Mouse (Mus musculus) embryonic facial prominence, embryonic 13.5 days (tissue): ENCODE measurements around the gene Arhgef10l. TPM values are rescaled to one million over a fixed set of nuclear protein-coding genes. Genes with fewer than 3 reads are reported as not detected.

Experiments used
- ATAC-seq: fragments of 200-750 bp; cut with Nextera tagmentation; 2 replicates; pipeline ENCODE4 v1.8.0; 2017; ENCODE audit warnings: low read depth; ENCODE audit not compliant: insufficient number of reproducible peaks, insufficient read depth, low FRiP score, low TSS enrichment
- H3K27ac ChIP-seq: fragments of 300-500 bp; sonication (generic); 2 replicates; pipeline ENCODE4 v1.5.1; 2015; ENCODE audit warnings: moderate library complexity, mild to moderate bottlenecking, inconsistent platforms
- H3K27me3 ChIP-seq: fragments of 300-500 bp; sonication (generic); 2 replicates; pipeline ENCODE4 v1.6.1; 2015; ENCODE audit warnings: mild to moderate bottlenecking, inconsistent platforms
- H3K36me3 ChIP-seq: fragments of 300-500 bp; sonication (generic); 2 replicates; pipeline ENCODE4 v1.6.1; 2015; ENCODE audit warnings: mild to moderate bottlenecking, inconsistent platforms
- H3K4me1 ChIP-seq: fragments of 300-500 bp; sonication (generic); 2 replicates; pipeline ENCODE4 v1.6.1; 2015; ENCODE audit warnings: inconsistent platforms
- H3K4me2 ChIP-seq: fragments of 300-500 bp; sonication (generic); 2 replicates; pipeline ENCODE4 v1.6.1; 2015; ENCODE audit warnings: moderate library complexity, mild to moderate bottlenecking, inconsistent platforms
- H3K4me3 ChIP-seq: fragments of 300-500 bp; sonication (generic); 2 replicates; pipeline ENCODE4 v1.5.1; 2015; ENCODE audit warnings: mild to moderate bottlenecking, inconsistent platforms
- H3K9ac ChIP-seq: fragments of 300-500 bp; sonication (generic); 2 replicates; pipeline ENCODE4 v1.6.1; 2015; ENCODE audit warnings: mild to moderate bottlenecking, inconsistent platforms
- H3K9me3 ChIP-seq: fragments of 300-500 bp; sonication (generic); 2 replicates; pipeline ENCODE4 v1.6.1; 2016; ENCODE audit warnings: inconsistent platforms
- WGBS: fragments of 180-500 bp; shearing (Covaris S2); methylation state at CpG from one replicate; pipeline ENCODE4 v1.1.7; 2015; ENCODE audit warnings: mixed read lengths; 5-methylcytosine and 5-hydroxymethylcytosine counted together
- polyA plus RNA-seq: library from polyadenylated mRNA; unstranded; fragments of >200 nt; fragmentation: Nextera tagmentation; extraction: Ambion mirVana; gene quantifications from 2 replicates; pipeline ENCODE4 v1.2.1, GENCODE M21; 2015

Arhgef10l gene
- polyA plus RNA-seq, 1 experiment from 2014 or later, result 11.5 TPM

GRCm38 (mm10) chr4:140528443-140528842 lies 137.4 kb downstream of the Arhgef10l start:
- 77% methylated on average over 5 of the region's 5 CpGs for WGBS
- H3K9ac ChIP-seq, result no peak overlapping the region
- 0 out of 2 replicates have a peak, but pooled peaks cover 4% of the 10 kb centered on the region for H3K4me1 ChIP-seq
- no peak overlapping the region for H3K27ac ChIP-seq
- H3K27me3 ChIP-seq, result no peaks in the 10 kb centered on the region
- no peak overlapping the region for H3K4me3 ChIP-seq
- peaks cover 45% of the 10 kb centered on the region for H3K36me3 ChIP-seq
- H3K4me2 ChIP-seq, result no peak overlapping the region
- no peak for ATAC-seq
- H3K9me3 ChIP-seq, result no peaks in the 10 kb centered on the region

- Histone ChIP-seq H3K4me1 (no peaks in the 10 kb centered on the region), H3K27ac (no peak overlapping the region), H3K27me3 (no peaks in the 10 kb centered on the region), H3K36me3 (peaks cover 39% of the 10 kb centered on the region), H3K4me2 (no peak overlapping the region), H3K9me3 (no peaks in the 10 kb centered on the region), H3K9ac (no peak overlapping the region), H3K4me3 (no peak overlapping the region)
- 83% methylated on average over 10 of the region's 10 CpGs for WGBS
- no peak for ATAC-seq
Observed at GRCm38 (mm10) chr4:140525674-140526177, 140.1 kb downstream of the Arhgef10l start.

DNA sequence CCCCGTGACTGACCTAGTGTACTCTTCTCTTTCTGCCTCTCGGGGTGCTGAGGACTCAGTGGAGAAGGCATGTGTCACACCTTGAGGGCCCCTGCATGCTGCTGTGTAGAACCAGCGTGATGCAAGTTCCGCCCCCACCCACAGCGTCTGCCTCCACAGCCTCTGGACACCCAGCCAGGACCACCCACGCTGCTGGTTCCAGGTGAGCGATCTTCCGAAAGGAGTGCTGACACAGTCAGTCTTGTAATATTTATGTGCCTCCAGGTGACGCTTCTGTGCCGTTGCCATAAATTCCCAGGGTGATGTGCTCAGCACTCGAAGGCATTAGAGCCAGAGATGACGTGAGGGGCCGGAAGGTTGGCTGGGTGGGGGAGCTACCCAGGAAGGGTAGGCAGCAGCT lies 140.9 kb downstream of the Arhgef10l start:
- 79% methylated on average over 13 of the region's 13 CpGs for WGBS
- Histone ChIP-seq H3K4me1 (no peaks in the 10 kb centered on the region), H3K36me3 (peaks cover 47% of the 10 kb centered on the region), H3K9me3 (no peaks in the 10 kb centered on the region), H3K4me3 (no peak overlapping the region), H3K27ac (no peak overlapping the region), H3K4me2 (no peak overlapping the region), H3K9ac (no peak overlapping the region), H3K27me3 (no peaks in the 10 kb centered on the region)
- no peak for ATAC-seq

DNA sequence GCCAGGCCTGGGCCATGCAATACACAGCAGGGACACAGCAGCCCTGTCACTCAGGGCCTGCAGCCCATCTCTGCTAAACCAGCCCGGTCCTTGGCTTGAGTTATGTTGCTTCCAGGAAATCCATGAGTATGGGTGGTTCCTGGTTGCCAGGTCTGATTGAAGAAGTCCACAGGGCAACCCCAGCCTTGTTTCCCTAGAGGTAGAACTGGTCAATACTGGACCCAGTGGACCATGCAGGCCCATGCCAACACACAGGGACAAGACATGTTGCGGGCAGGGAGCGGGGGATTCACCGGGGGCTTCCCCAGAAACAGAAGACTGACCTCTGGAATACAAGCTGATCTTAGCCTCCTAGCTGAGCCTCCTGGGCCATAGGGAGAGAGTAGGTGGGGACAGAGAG lies 142.9 kb downstream of the Arhgef10l start:
- Histone ChIP-seq H3K9ac (no peak overlapping the region), H3K27ac (no peak overlapping the region), H3K9me3 (no peaks in the 10 kb centered on the region), H3K4me1 (no peaks in the 10 kb centered on the region), H3K4me3 (no peak overlapping the region), H3K36me3 (peaks cover 45% of the 10 kb centered on the region), H3K27me3 (no peaks in the 10 kb centered on the region), H3K4me2 (no peak overlapping the region)
- ATAC-seq, result no peak
- 98% methylated on average over 4 of the region's 4 CpGs for WGBS

DNA sequence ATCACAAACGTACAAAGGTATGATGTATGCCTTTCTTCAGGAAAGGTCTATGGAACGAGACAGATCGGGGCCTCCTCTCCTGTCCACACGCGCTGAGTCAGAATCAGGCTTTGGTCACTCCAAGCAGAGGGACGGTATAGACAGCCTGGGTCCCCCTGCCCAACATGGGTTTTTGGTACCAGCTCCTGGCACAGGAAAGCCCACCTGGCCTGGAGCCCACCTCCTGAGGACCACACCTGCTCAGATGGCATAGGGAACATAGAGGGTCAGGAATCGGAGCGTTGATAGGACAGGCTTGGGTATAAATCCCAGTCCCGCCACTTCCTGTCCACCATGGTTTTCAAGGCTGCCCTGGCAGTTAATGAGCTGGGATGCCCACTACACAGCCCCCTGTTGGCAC lies 145.1 kb downstream of the Arhgef10l start:
- Histone ChIP-seq H3K27me3 (no peaks in the 10 kb centered on the region), H3K36me3 (peaks cover 43% of the 10 kb centered on the region)
- ATAC-seq, result no peak

GRCm38 (mm10) chr4:140513797-140514196 lies 152.0 kb downstream of the Arhgef10l start:
- no peak for ATAC-seq
- 80% methylated on average over 4 of the region's 4 CpGs for WGBS
- no peaks in the 10 kb centered on the region for H3K9me3 ChIP-seq
- no peaks in the 10 kb centered on the region for H3K4me1 ChIP-seq
- H3K4me2 ChIP-seq, result no peak overlapping the region
- no peak overlapping the region for H3K4me3 ChIP-seq
- no peak overlapping the region for H3K9ac ChIP-seq
- no peak overlapping the region for H3K27ac ChIP-seq
- H3K27me3 ChIP-seq, result no peaks in the 10 kb centered on the region
- H3K36me3 ChIP-seq, result peaks cover 47% of the 10 kb centered on the region

More for the DNA sequence above, 145.1 kb downstream of the Arhgef10l start:
- no peak overlapping the region for H3K4me2 ChIP-seq
- H3K4me1 ChIP-seq, result no peaks in the 10 kb centered on the region
- WGBS, result 95% methylated on average over 9 of the region's 9 CpGs
- H3K4me3 ChIP-seq, result no peak overlapping the region
- H3K9ac ChIP-seq, result no peak overlapping the region
- no peaks in the 10 kb centered on the region for H3K9me3 ChIP-seq
- H3K27ac ChIP-seq, result no peak overlapping the region

- no peak for ATAC-seq
- H3K4me1 ChIP-seq, result no peaks in the 10 kb centered on the region
- H3K27me3 ChIP-seq, result no peaks in the 10 kb centered on the region
- H3K4me2 ChIP-seq, result no peak overlapping the region
- no peak overlapping the region for H3K4me3 ChIP-seq
- peaks cover 26% of the 10 kb centered on the region for H3K36me3 ChIP-seq
- no peak overlapping the region for H3K9ac ChIP-seq
- H3K27ac ChIP-seq, result no peak overlapping the region
- H3K9me3 ChIP-seq, result no peaks in the 10 kb centered on the region
Observed at GRCm38 (mm10) chr4:140509856-140510255, 156.0 kb downstream of the Arhgef10l start.

GRCm38 (mm10) chr4:140507172-140507714 lies 158.6 kb downstream of the Arhgef10l start:
- ATAC-seq, result no peak
- Histone ChIP-seq H3K27ac (no peak overlapping the region), H3K36me3 (0 out of 2 replicates have a peak, but pooled peaks cover under 1% of the 10 kb centered on the region), H3K27me3 (peaks cover 8% of the 10 kb centered on the region; the same call in 1 of the 2 replicates), H3K9me3 (no peaks in the 10 kb centered on the region), H3K4me1 (no peaks in the 10 kb centered on the region), H3K9ac (no peak overlapping the region), H3K4me2 (no peak overlapping the region), H3K4me3 (no peak overlapping the region)
- 40% methylated on average over 15 of the region's 15 CpGs for WGBS

DNA sequence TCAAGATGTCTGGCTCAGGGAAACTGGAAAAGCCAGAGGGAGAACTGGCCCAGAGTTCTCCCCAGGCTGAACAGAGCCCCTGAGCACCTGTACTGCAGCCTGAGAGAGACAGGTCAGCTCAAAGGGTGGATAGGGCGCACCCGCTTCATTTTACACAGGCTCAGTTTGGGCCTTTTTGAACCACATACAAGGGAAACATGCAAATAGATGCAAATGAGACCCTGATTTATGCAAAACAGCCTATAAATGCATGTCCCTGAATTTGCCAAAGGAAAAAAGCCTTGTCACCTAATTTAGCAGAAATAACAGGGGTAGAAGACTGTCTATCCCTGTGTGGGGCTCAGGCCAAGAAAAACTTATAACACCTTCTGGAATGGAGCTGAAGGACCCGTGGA lies 160.2 kb downstream of the Arhgef10l start:
- H3K36me3 ChIP-seq, result no peaks in the 10 kb centered on the region
- no peaks in the 10 kb centered on the region for H3K9me3 ChIP-seq
- no peaks in the 10 kb centered on the region for H3K4me1 ChIP-seq
- no peak overlapping the region for H3K4me3 ChIP-seq
- 91% methylated on average over 3 of the region's 3 CpGs for whole genome bisulfite sequencing
- H3K4me2 ChIP-seq, result no peak overlapping the region
- no peak overlapping the region for H3K9ac ChIP-seq
- peaks cover 8% of the 10 kb centered on the region; the same call in 1 of the 2 replicates for H3K27me3 ChIP-seq
- no peak overlapping the region for H3K27ac ChIP-seq
- no peak for ATAC-seq

- Histone ChIP-seq H3K36me3 (no peaks in the 10 kb centered on the region), H3K27ac (no peak overlapping the region), H3K9ac (no peak overlapping the region), H3K27me3 (peaks cover 8% of the 10 kb centered on the region; the same call in 1 of the 2 replicates), H3K4me3 (no peak overlapping the region), H3K9me3 (no peaks in the 10 kb centered on the region), H3K4me1 (no peaks in the 10 kb centered on the region), H3K4me2 (no peak overlapping the region)
- 63% methylated on average over 19 of the region's 19 CpGs for WGBS
- ATAC-seq, result no peak
Observed at GRCm38 (mm10) chr4:140504921-140505607, 160.7 kb downstream of the Arhgef10l start.

- H3K4me2 ChIP-seq, result no peak overlapping the region
- H3K9me3 ChIP-seq, result no peaks in the 10 kb centered on the region
- no peaks in the 10 kb centered on the region for H3K36me3 ChIP-seq
- no peaks in the 10 kb centered on the region for H3K4me1 ChIP-seq
- no peak overlapping the region for H3K4me3 ChIP-seq
- H3K27me3 ChIP-seq, result peaks cover 8% of the 10 kb centered on the region; the same call in 1 of the 2 replicates
- no peak overlapping the region for H3K27ac ChIP-seq
- ATAC-seq, result no peak
- H3K9ac ChIP-seq, result no peak overlapping the region
- WGBS, result 25% methylated on average over 16 of the region's 16 CpGs
Observed at GRCm38 (mm10) chr4:140504067-140504913, 161.5 kb downstream of the Arhgef10l start.
